Comparison of ENCODE assay signal across 8 mouse cellular contexts in genomic region chr11:80300551-80301315, GRCm38 (mm10). TPM values are rescaled to one million over a fixed set of nuclear protein-coding genes. Genes with fewer than 3 reads are reported as not detected.
DNase-seq lines count a peak whose midpoint lies in the region; ATAC-seq lines count a peak whose summit lies in the region.

Gene Rhbdl3, plus strand, starts transcription at chr11:80300912.

- H3K4me1 ChIP-seq in midbrain, embryonic 10.5 days: peaks cover 53% of the 10 kb centered on the region

- ATAC-seq in inflammation-experienced regulatory T-cells, adult 6 months: peak; percentile 34
- no peak for ATAC-seq in megakaryocyte progenitor cell, adult 5-6 weeks (replicated peaks; ENCODE audit: poor library complexity)

- H3K36me3 ChIP-seq in midbrain, embryonic 10.5 days: peaks cover 25% of the 10 kb centered on the region

- DNase-seq in T-cell, adult 2 months (ENCODE audit: low spot score): peak; percentile 37
- peak; percentile 34 to 40 for DNase-seq in cerebellum, postnatal 14 days
- DNase-seq in gastrocnemius, postnatal 36 days: peak; percentile 57 to 65
- peak in 1 of 2 experiments; percentile 71 for DNase-seq in left cerebral cortex, postnatal 25 days (ENCODE audit: low spot score in 2 of 2)
- peak; percentile 73 for DNase-seq in midbrain, embryonic 10.5 days (ENCODE audit: low spot score)
- peak; percentile 26 to 45 for DNase-seq in right cerebral cortex, postnatal 36 days (ENCODE audit: low spot score in 2 of 2)

- H3K9me3 ChIP-seq in midbrain, embryonic 10.5 days (replicated peaks): peaks cover 6% of the 10 kb centered on the region

- intact Hi-C loops in gastrocnemius, postnatal 36 days (cut with DNase I): no loop called here
- intact Hi-C loops in left cerebral cortex, postnatal 25 days (cut with DNase I): loop anchor here (5.0 kb wide), 1 partner anchor 52 kb away; no protein-coding TSS in a partner anchor

- peak within 1 kb of the TSS; percentile 93 for H3K27ac ChIP-seq in midbrain, embryonic 10.5 days (replicated peaks)

- peaks cover 74% of the 10 kb centered on the region for H3K27me3 ChIP-seq in midbrain, embryonic 10.5 days (ENCODE audit: low read depth, poor library complexity, severe bottlenecking)

- under 1% methylated on average over 75 of the region's 81 CpGs for WGBS in midbrain, embryonic 10.5 days

- H3K4me3 ChIP-seq in midbrain, embryonic 10.5 days: peak within 1 kb of the TSS; percentile 77

RNA-seq across cellular contexts. Expression of gene Rhbdl3, which starts in this region (rescaled TPM):
- total RNA-seq in gastrocnemius, postnatal 36 days (2021): 1 to 10 TPM; 5.7 to 9.0 TPM
- polyA plus RNA-seq in inflammation-experienced regulatory T-cells, adult 6 months (2017; shearing (Covaris generic)): under 1 TPM; 0.40 to 0.78 (median 0.44) TPM
- total RNA-seq in left cerebral cortex, postnatal 25 days (2021): 10 to 100 TPM; 28.5 to 29.7 TPM
- polyA plus RNA-seq in midbrain, embryonic 10.5 days (2016; fragmentation: Nextera tagmentation; extraction: Ambion mirVana): 12.6 and 14.7 TPM in 2 replicates
- total RNA-seq in megakaryocyte progenitor cell, adult 5-6 weeks (2015): 0.42 and 0.52 TPM in 2 replicates
- total RNA-seq in megakaryocyte progenitor cell, adult 5-6 weeks (2017): 0.50 and 1.0 TPM in 2 replicates

Comparison
In these comparisons a context has a peak if more than half of its experiments do, and no peak if none do; other contexts are left out.
1. Peak in ATAC-seq in inflammation-experienced regulatory T-cells, adult 6 months; RNA of the gene not detected or under 1 TPM.